Mouse (Mus musculus): ENCODE measurements at regions not wholly inside any gene's neighbourhood (a gene's known extent, or its start where the extent isn't known, plus 50 kb on each side); places are given as distances from the start of the nearest gene placed in this dataset.
A peak's percentile ranks its signal among the peaks of the same experiment; 100 is the strongest.

DNA sequence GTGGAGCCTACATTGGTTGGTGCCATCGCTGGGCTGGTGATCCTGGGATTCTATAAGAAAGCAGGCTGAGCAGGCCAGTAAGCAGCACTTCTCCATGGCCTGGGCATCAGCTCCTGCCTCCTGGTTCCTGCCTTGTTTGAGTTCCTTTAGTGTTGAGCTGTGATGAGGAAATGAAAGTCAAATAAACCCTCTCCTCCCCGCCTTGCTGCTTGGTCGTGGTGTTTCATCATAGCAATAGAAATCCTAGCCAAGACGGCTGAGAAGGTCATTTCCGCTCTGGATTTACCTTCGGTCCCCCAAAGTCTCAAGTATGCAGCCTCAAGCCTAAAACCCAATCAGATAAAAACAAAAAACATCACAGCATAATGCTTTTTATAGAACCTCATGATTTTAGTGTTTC, 240.6 kb upstream of the 1700056E22Rik start:
- no peak for ATAC-seq (ENCODE audit: extremely low read depth, insufficient number of reproducible peaks, low FRiP score, poor library complexity, severe bottlenecking)

DNA sequence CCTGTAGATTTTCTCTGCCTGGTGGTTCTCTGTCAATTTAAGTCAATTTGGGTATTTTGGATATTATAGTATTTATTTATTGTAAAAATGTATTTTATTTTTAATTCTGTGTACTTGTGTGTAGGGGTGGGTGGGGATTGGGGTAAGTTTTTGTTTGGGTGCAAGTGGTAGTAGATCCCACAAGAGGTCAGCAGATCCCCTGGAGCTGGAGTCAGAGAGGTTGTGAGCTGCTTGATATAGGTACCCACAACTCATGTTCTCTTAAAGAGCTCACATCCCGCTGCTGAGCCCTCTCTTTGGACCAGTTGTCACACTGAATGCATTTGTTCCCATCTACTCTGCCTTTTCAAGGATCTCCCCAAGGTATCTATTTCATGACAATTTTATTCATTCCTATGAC, 239.6 kb upstream of the 1700056E22Rik start:
- no peak for ATAC-seq (ENCODE audit: extremely low read depth, insufficient number of reproducible peaks, low FRiP score, poor library complexity, severe bottlenecking)

DNA sequence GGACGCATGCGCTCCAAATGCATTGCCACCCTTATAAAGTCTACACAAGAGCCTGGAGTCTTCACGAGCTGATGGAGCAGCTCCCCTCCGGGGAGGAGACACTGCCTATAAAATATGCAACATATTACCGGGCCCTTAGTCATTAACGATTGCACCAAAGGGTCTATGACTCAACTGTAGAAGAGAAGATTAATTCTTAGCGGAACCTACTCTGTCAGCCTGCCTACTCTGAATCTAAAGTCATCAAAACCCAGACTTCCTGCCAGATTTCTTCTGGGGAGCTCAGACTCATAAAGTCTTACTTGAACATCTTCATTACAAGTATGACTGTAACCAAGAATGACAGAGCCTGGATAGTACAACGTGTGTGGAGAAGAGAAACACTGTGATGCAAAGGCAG, 237.2 kb upstream of the 1700056E22Rik start:
- ATAC-seq (ENCODE audit: extremely low read depth, insufficient number of reproducible peaks, low FRiP score, poor library complexity, severe bottlenecking), result no peak

DNA sequence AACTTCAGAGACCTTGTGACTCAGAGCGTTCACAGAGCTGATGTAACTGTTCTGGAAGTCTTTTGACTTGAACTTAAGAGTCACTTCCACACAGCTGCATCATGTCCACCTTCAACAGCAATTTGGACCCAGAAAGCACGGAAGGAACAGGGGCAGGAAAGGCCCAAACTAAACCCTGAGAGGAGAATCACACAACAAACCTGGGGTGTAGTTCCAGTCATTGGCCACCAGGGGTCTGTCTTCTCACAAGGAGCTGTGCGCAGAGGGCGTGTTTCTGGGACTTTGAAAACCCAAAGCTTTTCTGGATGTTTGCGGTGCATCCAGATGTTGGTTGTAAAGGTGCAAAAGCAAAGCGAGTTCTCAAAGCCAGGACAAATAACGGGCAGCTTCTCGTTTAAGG, 231.9 kb upstream of the 1700056E22Rik start:
- ATAC-seq (ENCODE audit: extremely low read depth, insufficient number of reproducible peaks, low FRiP score, poor library complexity, severe bottlenecking), result peak; percentile 57

DNA sequence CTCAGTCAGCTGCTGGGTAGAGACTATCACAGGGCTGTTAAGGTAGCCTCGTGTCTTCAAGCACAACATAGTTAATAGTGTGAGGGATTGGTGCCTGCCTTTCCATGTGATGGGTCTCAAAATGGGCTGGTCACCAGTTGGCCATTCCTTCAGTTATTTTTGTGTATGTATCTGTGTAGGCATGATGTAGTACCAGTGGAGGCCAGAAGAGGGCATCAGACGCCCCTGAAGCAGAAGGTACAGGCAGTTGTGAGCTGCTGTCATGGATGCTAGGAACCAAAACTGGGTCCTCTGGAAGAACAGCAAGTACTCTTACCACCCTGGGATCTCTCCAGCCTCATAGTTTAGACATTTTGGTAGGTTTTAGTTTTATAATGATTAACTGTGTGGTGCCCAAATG, 228.9 kb upstream of the 1700056E22Rik start:
- ATAC-seq (ENCODE audit: extremely low read depth, insufficient number of reproducible peaks, low FRiP score, poor library complexity, severe bottlenecking), result no peak

DNA sequence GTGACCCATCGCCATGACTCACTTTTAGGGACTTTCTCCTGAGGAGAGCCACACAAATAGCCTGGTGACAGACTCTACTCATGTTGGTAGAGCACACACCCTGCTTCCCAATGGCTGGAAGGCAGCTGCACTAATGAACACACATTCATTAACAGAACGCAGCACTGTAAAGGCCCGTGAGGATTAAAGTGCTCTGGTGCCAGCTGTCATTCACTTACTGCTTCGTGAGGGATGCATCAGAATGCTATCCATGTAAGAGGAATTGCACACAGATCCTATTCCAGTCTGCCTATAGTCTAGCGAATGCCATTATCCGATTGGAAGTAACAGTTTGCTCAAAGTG, 227.3 kb upstream of the 1700056E22Rik start:
- ATAC-seq (ENCODE audit: extremely low read depth, insufficient number of reproducible peaks, low FRiP score, poor library complexity, severe bottlenecking), result no peak

DNA sequence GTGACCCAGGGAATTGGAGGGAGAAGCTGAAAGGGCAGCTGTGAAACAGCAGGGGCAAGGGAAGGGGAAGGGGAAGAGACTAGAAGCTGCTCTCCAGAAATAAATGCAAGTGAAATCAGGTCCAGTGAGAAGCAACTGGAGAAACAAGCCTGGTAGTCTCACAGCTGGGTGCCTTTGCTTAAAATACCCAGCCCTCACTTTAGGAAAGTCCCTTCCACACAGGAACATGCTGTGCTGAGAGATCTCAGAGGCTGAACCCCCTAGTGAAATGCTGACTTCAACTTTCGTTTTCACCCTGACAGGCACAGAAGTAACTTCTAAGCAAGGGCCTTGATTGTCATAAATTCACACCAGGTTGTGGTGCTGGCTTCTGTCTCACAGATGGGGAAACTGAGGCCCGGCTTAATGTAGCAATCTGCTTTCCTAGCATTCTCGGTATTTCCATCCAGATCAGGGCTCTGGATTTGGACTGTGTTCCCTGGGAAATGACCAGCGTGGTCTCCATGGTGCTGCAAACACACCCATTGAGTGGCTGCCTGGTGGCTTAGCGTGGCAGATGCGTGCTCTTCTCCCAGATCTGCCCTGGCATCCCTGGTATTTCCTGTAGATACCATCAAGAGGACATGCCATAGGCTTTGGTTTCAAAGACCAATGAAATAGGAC, 226.8 kb upstream of the 1700056E22Rik start:
- no peak for ATAC-seq (ENCODE audit: extremely low read depth, insufficient number of reproducible peaks, low FRiP score, poor library complexity, severe bottlenecking)

DNA sequence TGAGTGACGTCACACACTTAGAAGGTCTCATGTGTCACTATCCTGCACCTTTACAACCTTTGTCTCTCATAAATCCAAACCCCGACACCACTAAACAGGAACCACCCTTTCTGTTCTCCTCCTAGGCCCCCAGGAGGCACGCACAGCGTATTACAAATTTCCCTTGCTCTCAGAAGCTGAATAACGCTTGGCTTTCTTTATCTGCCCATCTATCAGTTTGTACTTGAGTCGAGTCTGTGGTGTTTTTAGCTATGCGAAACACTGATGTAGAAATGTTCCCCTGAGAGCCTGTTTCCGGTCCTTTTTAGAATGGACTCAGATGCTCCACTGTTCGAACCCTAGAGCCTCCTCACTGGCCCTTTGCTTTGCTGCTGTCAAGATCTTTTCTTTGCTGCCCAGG, 225.8 kb upstream of the 1700056E22Rik start:
- no peak for ATAC-seq (ENCODE audit: extremely low read depth, insufficient number of reproducible peaks, low FRiP score, poor library complexity, severe bottlenecking)

DNA sequence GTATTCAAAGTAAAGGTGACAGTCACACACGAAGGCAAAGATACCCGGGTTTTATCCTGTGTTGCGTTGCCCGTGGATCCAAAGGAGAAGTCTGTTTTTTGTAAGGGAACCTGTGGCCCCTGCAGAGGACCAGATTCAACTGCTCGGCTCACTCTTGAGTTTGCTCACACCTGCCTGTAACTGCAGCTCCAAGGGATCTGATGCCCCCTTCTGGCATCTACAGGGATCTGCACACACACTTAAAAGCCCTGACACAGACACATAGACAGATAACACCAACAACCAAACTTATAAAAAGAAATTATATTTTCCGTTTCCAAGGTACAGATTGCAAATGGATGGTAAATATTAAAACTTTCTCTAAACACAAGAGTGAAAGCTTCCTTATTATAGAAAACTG, 223.3 kb upstream of the 1700056E22Rik start:
- no peak for ATAC-seq (ENCODE audit: extremely low read depth, insufficient number of reproducible peaks, low FRiP score, poor library complexity, severe bottlenecking)

DNA sequence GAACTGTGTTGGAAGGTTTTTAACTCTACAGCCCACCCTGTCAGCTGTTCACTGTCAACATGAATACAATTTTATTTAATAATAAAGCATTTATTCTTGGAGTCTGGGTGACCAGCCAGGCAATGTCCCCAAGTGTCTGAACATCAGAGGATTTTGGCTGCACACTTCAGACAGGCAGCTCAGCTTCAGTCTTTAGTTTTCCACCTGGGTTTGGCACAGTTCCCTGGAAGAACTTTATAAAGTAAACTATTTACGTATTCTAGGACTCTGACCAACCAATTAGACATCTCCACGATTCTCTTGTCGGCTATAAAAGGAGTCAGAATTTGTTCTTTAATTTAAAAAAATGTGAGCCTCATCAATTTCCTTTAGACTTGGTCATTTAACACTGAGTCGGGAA, 220.8 kb upstream of the 1700056E22Rik start:
- no peak for ATAC-seq (ENCODE audit: extremely low read depth, insufficient number of reproducible peaks, low FRiP score, poor library complexity, severe bottlenecking)

DNA sequence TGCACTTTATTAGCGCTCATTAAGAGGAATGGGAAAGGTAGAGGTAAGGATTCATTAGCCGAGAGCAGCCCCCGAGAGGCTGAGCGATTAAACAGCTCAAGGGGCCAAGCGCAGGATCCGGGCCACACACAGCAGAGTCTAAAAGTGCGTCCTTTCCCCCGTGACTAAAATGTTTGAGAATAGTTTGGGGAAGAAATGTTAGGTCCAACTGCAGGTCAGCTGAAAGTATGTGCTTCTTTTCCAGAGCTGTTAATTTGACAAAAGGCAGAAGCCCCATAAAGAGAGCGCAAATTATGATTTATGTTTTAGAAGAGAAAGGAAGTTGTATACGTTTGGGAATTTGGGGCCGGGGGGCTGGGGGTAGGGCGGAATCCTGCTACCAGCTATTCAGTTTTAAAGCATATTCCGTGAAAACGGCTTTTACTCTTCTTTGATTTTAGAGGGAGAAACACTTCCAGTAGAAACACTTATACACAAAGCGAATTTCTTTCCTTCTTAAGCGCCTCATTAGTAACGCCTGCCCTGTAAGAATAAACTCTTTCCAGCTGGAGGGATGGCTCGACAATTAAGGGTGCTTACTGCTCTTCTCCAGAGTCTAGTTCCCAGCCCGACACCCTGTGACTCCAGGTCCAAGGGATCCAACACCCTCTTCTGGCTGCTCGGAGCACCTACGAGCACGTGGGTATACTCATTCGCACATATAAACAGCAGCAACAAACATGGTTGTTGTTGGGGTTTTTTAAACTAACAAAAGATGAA, 210.8 kb upstream of the 1700056E22Rik start:
- no peak for ATAC-seq (ENCODE audit: extremely low read depth, insufficient number of reproducible peaks, low FRiP score, poor library complexity, severe bottlenecking)

DNA sequence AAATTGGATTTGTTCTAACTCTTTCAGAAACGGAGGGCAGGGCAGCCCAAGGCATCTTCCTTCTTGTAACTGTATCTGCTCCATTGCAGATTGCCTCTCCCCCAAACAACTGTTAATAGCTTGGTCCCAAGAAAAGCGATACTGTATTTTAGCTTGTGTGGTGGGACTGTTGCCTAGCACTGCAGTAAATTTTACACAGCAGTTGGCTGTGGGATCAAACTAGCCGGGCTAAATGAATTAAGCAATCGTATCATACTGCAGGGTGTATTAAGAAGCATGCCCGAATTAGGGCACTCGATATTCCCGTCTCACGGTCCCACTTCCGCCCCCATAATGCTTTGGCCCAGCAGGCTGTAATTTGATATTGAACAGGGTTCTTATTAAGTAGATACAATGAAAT, 210.2 kb upstream of the 1700056E22Rik start:
- no peak for ATAC-seq (ENCODE audit: extremely low read depth, insufficient number of reproducible peaks, low FRiP score, poor library complexity, severe bottlenecking)

DNA sequence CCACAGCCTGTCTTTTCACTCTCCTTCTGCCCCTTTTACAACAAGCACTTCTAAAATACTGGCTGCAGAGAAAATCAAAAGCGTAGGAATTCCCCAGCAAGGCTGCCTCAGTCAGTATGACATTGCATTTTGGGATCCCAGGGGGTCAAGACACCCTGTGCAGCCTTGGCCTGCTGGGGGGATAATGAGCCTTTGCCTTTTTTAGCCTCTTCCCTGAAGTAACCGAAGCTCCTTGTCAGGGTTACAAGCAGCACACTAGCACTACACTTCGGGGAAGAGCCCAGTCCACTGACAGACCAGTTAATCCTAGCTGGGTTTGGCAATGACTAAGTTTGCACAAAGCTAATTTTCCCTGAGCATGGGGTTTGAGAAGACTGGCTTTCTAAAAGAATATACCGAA, 207.7 kb upstream of the 1700056E22Rik start:
- no peak for ATAC-seq (ENCODE audit: extremely low read depth, insufficient number of reproducible peaks, low FRiP score, poor library complexity, severe bottlenecking)

DNA sequence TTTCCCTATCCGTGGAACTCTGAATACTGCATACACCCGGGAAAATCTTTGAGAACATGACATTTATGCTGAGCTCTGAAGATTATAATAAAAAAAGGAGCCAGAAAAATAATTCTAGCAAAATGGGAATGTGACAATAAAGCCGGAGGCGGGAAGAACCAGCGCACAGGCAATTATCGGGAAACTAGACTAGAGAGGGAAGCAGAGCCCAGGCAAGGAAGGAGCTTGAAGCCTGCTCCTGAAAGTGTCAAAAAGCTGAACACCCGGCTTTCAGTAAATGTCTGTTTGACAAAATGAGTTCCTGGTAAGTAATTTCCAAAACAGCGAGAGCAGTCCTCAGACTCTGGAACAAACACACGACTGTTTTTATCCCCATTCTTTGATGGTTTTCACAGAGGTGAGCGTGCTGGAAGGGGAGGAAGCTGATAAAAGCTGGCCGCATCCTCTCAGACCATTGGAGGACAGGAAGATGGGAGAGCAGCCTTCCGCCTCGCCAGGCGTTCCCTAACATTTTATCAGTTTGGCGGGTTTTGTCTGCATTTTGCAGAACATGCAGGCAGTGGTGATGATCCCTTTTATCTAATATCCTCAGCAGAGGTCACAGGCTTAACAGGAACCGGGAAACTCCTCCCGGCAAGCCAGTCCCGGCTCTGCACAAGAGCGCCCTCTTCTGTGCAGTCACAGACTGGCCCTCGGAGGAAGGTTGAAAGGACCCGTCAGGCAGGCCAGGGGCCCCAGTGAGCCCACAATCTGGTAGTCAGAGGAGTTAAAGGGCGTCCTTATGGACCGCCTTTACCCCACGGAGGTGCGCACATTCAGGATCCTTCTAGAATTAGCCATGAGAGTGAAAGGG, 201.3 kb upstream of the 1700056E22Rik start:
- ATAC-seq (ENCODE audit: extremely low read depth, insufficient number of reproducible peaks, low FRiP score, poor library complexity, severe bottlenecking), result 0 out of 2 replicates have a peak, but pooled peaks have one; percentile 34

DNA sequence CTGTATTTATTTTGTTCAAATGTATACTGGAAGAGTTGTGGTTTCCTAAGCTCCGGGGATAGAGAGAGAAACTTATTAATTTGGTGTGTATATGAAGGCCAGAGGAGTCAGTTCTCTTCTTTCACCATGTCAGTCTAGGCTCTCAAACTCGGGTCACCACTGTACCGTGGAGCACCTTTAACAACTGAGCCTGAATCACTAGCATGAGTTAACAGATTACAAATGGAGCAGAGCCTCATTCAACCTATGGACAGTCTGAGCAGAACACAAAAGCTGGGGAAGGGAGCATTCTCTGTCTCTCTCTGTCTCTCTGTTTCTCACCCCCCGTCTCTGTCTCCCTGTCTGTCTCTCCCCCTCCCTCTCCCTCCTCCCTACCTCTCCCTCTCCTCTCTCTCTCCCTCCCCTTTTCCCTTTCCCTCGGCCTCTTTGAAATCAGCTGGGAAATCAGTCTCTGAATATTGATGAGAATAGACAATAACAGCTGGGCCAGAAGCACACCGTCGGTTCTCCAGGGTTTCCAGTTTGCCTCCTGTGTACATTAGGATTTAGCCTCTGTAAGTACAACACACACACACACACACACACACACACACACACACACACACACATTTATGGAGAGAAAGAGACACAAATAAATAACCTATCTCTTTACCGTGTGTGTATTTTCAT, 200.4 kb upstream of the 1700056E22Rik start:
- no peak for ATAC-seq (ENCODE audit: extremely low read depth, insufficient number of reproducible peaks, low FRiP score, poor library complexity, severe bottlenecking)

DNA sequence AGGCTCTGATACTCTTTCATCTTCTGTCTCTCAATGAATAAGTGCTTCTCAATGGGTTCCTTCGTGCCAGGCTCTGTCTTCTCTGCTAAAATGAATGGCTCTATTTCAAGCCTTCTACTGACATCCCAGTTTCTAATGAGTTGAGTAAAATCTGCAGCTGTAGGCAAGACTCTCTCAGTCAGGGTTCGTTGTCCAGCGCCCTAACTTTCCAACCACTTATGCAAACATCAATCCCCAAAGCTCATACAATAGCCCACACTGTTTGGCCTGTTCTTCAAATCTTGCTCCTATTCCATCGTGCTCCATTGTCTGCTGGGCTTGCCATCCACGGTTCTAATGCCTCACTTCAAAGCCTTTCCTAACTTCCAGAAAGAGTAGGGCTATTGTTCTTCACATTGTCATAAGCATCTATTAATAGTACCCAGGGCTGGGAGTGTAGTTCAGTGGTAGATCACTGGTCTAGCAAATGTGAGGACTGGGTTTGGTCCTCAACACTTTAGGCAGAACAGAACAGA, 199.7 kb upstream of the 1700056E22Rik start:
- no peak for ATAC-seq (ENCODE audit: extremely low read depth, insufficient number of reproducible peaks, low FRiP score, poor library complexity, severe bottlenecking)

DNA sequence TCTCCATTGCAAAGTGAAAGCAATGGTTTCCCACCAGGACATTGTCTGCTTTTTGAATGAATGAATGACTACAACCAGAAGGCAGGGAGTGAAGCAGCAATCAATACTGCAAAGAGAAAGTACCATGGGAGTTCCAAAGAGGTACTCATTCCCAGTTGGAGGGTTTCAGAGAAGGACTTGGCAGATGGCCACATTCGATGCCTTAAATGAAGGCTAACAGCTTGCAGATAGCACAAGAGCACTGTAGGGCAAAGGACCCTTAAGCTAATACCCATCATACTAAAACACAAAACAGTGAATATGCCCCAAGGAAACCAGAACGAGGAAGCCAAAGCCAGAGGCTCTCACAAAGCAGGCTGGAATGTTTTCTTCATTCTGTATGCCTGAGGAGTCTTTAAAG, 188.2 kb upstream of the 1700056E22Rik start:
- no peak for ATAC-seq (ENCODE audit: extremely low read depth, insufficient number of reproducible peaks, low FRiP score, poor library complexity, severe bottlenecking)

DNA sequence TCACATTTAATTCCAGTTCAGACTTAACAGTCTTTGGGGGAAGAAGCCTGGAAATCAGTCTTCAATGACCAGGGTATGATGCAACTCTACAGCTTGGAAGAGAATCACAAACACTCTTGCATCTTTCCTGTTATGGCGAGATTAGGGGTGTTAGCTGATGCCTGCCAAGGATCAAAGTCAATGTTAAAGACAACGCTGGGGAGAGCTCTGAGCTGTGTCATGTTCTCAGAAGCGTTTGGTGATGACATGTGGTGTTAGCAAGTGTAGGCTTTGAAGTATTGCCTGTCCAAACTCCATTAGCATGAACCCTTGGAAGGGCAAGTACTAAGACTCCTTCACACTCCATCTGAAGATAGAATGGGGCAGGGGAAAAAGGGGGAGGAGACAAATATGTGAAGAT, 187.7 kb upstream of the 1700056E22Rik start:
- ATAC-seq (ENCODE audit: extremely low read depth, insufficient number of reproducible peaks, low FRiP score, poor library complexity, severe bottlenecking), result no peak

DNA sequence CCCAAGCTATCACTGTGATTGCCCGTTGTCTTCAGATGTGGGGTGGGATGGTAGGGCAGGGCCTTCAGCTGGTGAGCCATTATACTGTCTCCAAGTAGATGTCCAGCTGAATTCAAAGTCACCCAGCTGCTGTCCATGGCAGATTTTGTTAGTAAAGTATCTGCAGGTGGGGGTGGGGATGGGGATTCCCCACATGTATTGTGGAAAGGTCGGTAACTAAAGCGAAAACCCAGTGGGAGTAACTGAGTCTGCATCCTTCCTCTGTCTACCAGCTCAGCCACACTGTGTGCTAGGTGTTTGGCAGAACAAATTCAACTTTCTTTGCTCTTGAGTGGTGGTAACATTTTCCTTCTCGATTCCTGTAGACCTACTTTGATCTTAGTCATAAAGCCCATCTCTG, 163.2 kb upstream of the 1700056E22Rik start:
- no peak for ATAC-seq (ENCODE audit: extremely low read depth, insufficient number of reproducible peaks, low FRiP score, poor library complexity, severe bottlenecking)
